Mouse (Mus musculus) liver, embryonic 14 days (tissue): ENCODE measurements around the gene Olfr166. TPM values are rescaled to one million over a fixed set of nuclear protein-coding genes. Genes with fewer than 3 reads are reported as not detected.

Experiments
- polyA plus RNA-seq: library from polyadenylated mRNA; depleted of rRNA; stranded (reverse); fragments of >200 nt; gene quantifications from 2 replicates; pipeline ENCODE4 v1.2.3, GENCODE M21; 2012; rRNA removed

Gene Olfr166
- not detected in 2 replicates for polyA plus RNA-seq

GRCm38 (mm10) chr16:19483394-19483793 lies at the start of gene Olfr166:
TSS of gene Olfr166 (plus strand) at chr16:19483694.

GRCm38 (mm10) chr16:19522166-19522565 lies 38.7 kb downstream of the Olfr166 start, which contains the start of gene Olfr167:
TSS of gene Olfr167 (minus strand) at chr16:19522266.

GRCm38 (mm10) chr16:19535455-19535854 lies 52.0 kb downstream of the Olfr166 start, which contains the start of gene Olfr168:
TSS of gene Olfr168 (minus strand) at chr16:19535555.

Other genes with a start within 250 kb of the Olfr166 start
- not detected in 2 replicates for gene Olfr164, start 169.6 kb upstream of the Olfr166 start, polyA plus RNA-seq
- not detected in 2 replicates for gene Olfr165, start 60.6 kb upstream of the Olfr166 start, polyA plus RNA-seq
- gene Olfr167, start 38.6 kb downstream of the Olfr166 start, polyA plus RNA-seq = not detected in 2 replicates
- gene Olfr168, start 51.9 kb downstream of the Olfr166 start, polyA plus RNA-seq = not detected in 2 replicates
- gene Olfr169, start 88.1 kb downstream of the Olfr166 start, polyA plus RNA-seq = not detected in 2 replicates
- not detected in 2 replicates for gene Olfr170, start 128.2 kb downstream of the Olfr166 start, polyA plus RNA-seq
- gene Olfr171, start 146.2 kb downstream of the Olfr166 start, polyA plus RNA-seq = not detected in 2 replicates
- not detected in 2 replicates for gene Lamp3, start 222.7 kb downstream of the Olfr166 start, polyA plus RNA-seq